Mouse (Mus musculus) hindbrain, postnatal 0 days (tissue): ENCODE data around the gene Sgpl1. TPM values are rescaled to one million over a fixed set of nuclear protein-coding genes. Genes with fewer than 3 reads are reported as not detected.

Experiments
- ATAC-seq: fragments of 200-750 bp; cut with Nextera tagmentation; 2 replicates; pipeline ENCODE4 v1.8.0; 2017; ENCODE audit warnings: mild to moderate bottlenecking, moderate TSS enrichment, moderate library complexity
- DNase-seq: peaks from one replicate; pipeline ENCODE4 v3.0.0-alpha.2; 2015; ENCODE audit warnings: low spot score
- H3K27ac ChIP-seq: fragments of 300-500 bp; sonication (generic); 2 replicates; pipeline ENCODE4 v1.5.1; 2014; ENCODE audit warnings: mild to moderate bottlenecking
- H3K27me3 ChIP-seq: fragments of 300-500 bp; sonication (generic); 2 replicates; pipeline ENCODE4 v1.6.1; 2014; ENCODE audit warnings: low read length, mixed read lengths; ENCODE audit not compliant: insufficient read depth
- H3K36me3 ChIP-seq: fragments of 300-500 bp; sonication (generic); 2 replicates; pipeline ENCODE4 v1.6.1; 2014; ENCODE audit warnings: low read length, mixed read lengths; ENCODE audit not compliant: insufficient read depth
- H3K4me1 ChIP-seq: fragments of 300-500 bp; sonication (generic); 2 replicates; pipeline ENCODE4 v1.6.1; 2014; ENCODE audit warnings: antibody characterized with exemption, low read length, mixed read lengths; ENCODE audit not compliant: insufficient read depth
- H3K4me2 ChIP-seq: fragments of 300-500 bp; sonication (generic); 2 replicates; pipeline ENCODE4 v1.6.1; 2014; ENCODE audit warnings: low read depth, mild to moderate bottlenecking, low read length, moderate library complexity, mixed read lengths
- H3K4me3 ChIP-seq: fragments of 300-500 bp; sonication (generic); 2 replicates; pipeline ENCODE4 v1.5.1; 2014; ENCODE audit warnings: low read length
- H3K9ac ChIP-seq: fragments of 300-500 bp; sonication (generic); replicated peaks from 2 replicates; pipeline ENCODE4 v1.6.1; 2014; ENCODE audit warnings: mild to moderate bottlenecking, low read length, moderate library complexity, mixed read lengths
- H3K9me3 ChIP-seq: fragments of 300-500 bp; sonication (generic); 2 replicates; pipeline ENCODE4 v1.6.1; 2016; ENCODE audit warnings: low read length, mixed read lengths
- CTCF ChIP-seq: IDR thresholded peaks from 2 replicates; pipeline ENCODE4 v1.5.1; 2016; ENCODE audit warnings: antibody characterized with exemption, control low read depth, low read depth
- WGBS: fragments of 180-500 bp; shearing (Covaris S2); extraction: QIAGEN DNeasy Blood & Tissue Kit; methylation state at CpG from one replicate; pipeline ENCODE4 v1.1.7; 2014; 5-methylcytosine and 5-hydroxymethylcytosine counted together
- microRNA-seq, 2 experiments: library from miRNA; unstranded; fragments of <30 nt; microRNA quantifications; one replicate each; pipeline ENCODE4; 2016
- polyA plus RNA-seq: library from polyadenylated mRNA; unstranded; fragments of >200 nt; fragmentation: Nextera tagmentation; extraction: Ambion mirVana; gene quantifications from 2 replicates; pipeline ENCODE4 v1.2.1, GENCODE M21; 2015
- total RNA-seq: library from RNA; depleted of rRNA; stranded (reverse); fragments of >200 nt; gene quantifications from 2 replicates; pipeline ENCODE4 v1.2.3, GENCODE M21; 2014; rRNA removed

The Sgpl1 gene
- total and polyA plus RNA-seq, 2 experiments from 2014 or later: 36.8 to 52.1 TPM

DNA sequence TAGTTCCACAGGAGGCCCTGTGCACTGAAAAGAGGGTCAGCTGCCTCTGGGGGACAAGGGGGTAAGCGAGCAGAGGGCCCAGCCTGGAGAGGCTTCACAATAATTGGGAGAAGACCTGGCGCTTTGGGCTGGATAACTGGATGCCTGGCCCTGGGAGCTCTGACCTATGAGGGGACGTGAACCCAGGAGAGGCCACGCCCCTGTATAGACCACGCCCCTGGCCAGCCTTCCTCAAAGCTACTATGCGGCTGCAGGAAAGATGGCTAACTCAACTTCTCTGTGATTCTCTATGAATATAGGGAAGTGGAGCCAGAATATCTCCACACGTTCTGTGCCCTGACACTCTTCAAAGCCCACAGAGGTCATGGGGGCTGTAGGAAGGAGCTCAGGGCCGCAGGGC, 82.9 kb downstream of the Sgpl1 start:
- DNase-seq: no peak
- no peaks in the 10 kb centered on the region for H3K27me3 ChIP-seq
- no peak overlapping the region for H3K9ac ChIP-seq
- no peak overlapping the region for H3K27ac ChIP-seq
- 26% methylated on average over 8 of the region's 8 CpGs for WGBS
- ATAC-seq: no peak
- no peaks in the 10 kb centered on the region for H3K36me3 ChIP-seq
- H3K9me3 ChIP-seq: no peaks in the 10 kb centered on the region
- H3K4me1 ChIP-seq: 0 out of 2 replicates have a peak, but pooled peaks cover 5% of the 10 kb centered on the region
- TF ChIP-seq CTCF: no peak
- no peak overlapping the region for H3K4me2 ChIP-seq
- no peak overlapping the region for H3K4me3 ChIP-seq

DNA sequence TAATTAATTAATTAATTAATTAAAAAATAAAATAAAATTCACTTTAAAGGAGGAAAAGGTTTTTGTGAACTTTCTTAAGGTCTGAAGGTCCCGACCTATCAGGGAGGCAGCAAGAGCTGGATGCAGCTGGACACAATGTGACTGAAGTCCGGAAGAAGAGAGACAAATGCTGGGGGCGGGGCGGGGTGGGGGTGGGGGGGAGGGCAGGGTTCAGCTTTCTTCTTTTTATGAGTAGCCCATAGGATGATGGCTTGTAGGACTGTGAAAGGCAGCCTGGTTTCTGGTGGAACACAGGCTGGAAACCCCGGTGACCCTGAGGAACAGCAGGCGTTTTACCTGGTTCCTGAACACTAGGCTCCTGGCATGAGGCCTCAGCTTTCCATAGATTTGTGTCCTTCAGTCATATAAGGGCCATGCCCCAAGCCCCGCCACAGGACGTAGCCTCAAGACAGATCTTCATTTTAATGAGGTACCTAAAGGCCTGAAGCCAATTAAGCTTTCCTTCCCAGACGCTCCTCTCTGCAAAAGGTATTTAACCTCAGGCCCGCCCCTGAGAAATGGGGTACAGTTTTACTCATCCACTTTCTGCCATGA, 84.1 kb downstream of the Sgpl1 start:
- H3K9me3 ChIP-seq: no peaks in the 10 kb centered on the region
- ATAC-seq (no peak), DNase-seq (no peak)
- H3K9ac ChIP-seq: no peak overlapping the region
- no peaks in the 10 kb centered on the region for H3K36me3 ChIP-seq
- TF ChIP-seq CTCF: no peak
- no peak overlapping the region for H3K4me3 ChIP-seq
- no peaks in the 10 kb centered on the region for H3K27me3 ChIP-seq
- H3K4me1 ChIP-seq: 0 out of 2 replicates have a peak, but pooled peaks cover 5% of the 10 kb centered on the region
- H3K4me2 ChIP-seq: no peak overlapping the region
- 68% methylated on average over 10 of the region's 10 CpGs for WGBS
- no peak overlapping the region for H3K27ac ChIP-seq

DNA sequence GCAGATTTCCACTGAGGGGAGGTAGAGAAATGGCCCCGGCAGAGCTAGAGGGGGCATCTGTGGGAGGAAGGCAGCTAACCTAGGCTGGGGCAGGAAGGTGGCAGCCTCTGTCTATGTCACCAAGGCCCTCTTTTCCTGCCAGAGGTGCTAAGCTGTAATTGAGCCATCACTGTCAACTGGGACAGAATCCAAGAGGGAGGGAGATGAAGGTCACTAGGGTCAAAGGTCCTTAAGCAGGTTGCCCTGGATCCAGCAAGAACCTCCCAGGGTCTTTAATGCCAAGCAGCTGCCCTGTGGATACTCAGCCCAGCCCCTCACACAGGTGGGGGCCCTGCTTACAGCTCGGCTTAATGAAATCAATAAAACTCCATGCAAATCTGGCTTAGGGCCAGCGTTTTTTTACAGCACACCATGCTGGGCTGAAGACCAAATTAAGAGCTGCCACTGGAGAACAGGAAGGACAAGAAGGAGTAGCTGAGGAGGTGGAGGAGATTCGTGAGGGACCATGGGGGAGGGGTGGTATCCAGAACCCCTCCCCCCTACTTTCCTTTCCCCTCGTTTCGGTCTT, 87.9 kb downstream of the Sgpl1 start:
- Histone ChIP-seq H3K27me3 (no peaks in the 10 kb centered on the region), H3K9ac (no peak overlapping the region), H3K9me3 (peaks cover 6% of the 10 kb centered on the region; the same call in 1 of the 2 replicates), H3K4me3 (no peak overlapping the region), H3K36me3 (no peaks in the 10 kb centered on the region), H3K4me2 (no peak overlapping the region), H3K4me1 (0 out of 2 replicates have a peak, but pooled peaks cover 5% of the 10 kb centered on the region), H3K27ac (no peak overlapping the region)
- peak; percentile 59 for DNase-seq
- ATAC-seq: no peak
- no peak for TF ChIP-seq CTCF
- WGBS: 18% methylated on average over 6 of the region's 6 CpGs

DNA sequence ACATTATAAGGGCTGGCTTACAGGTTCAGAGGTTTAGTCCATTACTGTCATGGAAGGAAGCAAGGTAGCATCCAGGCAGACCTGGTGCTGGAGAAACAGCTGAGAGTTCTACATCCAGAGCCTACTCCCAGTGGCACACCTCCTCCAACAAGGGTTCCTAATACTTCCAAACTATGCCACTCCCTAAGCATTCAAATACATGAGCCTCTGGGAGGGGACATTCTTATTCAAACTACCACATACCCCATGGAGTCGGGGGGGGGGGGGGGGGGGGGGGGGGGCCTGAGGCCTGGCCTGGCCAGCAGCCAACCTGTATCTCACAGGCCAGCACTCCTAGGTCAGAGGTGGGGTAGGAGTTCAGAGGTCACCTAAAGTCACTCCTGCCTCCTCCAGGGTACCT, 88.4 kb downstream of the Sgpl1 start:
- DNase-seq: no peak
- ATAC-seq: no peak
- Histone ChIP-seq H3K9ac (no peak overlapping the region), H3K4me1 (0 out of 2 replicates have a peak, but pooled peaks cover 5% of the 10 kb centered on the region), H3K27ac (no peak overlapping the region), H3K4me3 (no peak overlapping the region), H3K36me3 (no peaks in the 10 kb centered on the region), H3K27me3 (no peaks in the 10 kb centered on the region), H3K9me3 (peaks cover 6% of the 10 kb centered on the region; the same call in 1 of the 2 replicates), H3K4me2 (no peak overlapping the region)
- WGBS: no CpG with 5 or more reads among the region's 1 CpGs
- no peak for TF ChIP-seq CTCF

DNA sequence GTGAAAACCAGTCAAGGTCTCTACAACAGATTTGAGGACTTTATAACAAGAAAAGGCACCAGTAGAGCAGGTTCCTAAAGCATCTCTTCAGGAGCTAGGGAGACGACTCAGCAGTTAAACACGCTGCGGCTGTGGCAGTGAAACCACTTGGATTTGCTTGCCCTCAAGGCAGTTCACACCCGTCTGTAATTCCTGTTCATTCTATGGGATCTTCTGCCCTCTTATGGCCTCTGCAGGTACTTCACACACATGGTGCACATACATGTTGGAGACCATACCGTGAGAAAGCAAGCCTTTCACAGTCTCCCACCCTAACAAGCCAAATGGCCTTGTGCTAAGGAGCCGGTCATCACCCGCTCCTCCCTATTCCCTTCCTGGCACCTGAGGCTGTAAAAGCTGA, 90.8 kb downstream of the Sgpl1 start:
- DNase-seq (no peak), ATAC-seq (no peak)
- Histone ChIP-seq H3K9me3 (peaks cover 6% of the 10 kb centered on the region; the same call in 1 of the 2 replicates), H3K4me1 (0 out of 2 replicates have a peak, but pooled peaks cover 5% of the 10 kb centered on the region), H3K36me3 (no peaks in the 10 kb centered on the region), H3K4me3 (no peak overlapping the region), H3K4me2 (no peak overlapping the region), H3K27ac (no peak overlapping the region), H3K9ac (no peak overlapping the region), H3K27me3 (no peaks in the 10 kb centered on the region)
- TF ChIP-seq CTCF: no peak
- 97% methylated on average over 7 of the region's 7 CpGs for WGBS

DNA sequence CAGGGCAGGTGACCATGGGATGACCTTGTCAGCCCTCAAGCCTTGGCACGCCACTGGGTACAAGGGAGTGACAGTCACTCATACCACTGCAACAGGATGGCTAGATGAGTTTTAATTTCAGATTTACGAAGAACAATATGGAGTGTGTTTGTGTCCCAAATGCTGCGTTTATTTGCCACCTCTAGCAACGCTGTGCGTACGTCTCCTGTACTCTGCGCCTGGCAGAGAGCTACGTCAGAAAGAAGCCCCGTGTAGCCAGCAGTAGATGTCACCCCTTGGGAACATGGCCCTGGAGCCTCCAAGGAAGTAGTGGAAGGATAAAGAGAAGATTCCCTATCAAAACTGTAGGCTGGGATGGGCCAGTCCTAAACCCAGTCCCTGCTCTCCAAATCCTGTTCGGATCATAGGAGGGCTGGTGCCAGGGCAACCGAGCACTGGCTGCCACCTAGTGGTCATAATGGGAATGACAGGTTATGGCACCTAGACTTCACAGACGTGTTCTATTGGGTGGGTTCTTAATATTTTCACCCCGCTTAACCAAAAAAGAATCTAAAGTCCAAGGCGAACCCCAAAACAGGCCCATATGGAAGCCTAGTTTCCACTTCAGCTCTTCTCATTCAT, 95.4 kb downstream of the Sgpl1 start:
- Histone ChIP-seq H3K4me2 (no peak overlapping the region), H3K4me3 (no peak overlapping the region), H3K9ac (no peak overlapping the region), H3K36me3 (no peaks in the 10 kb centered on the region), H3K4me1 (no peaks in the 10 kb centered on the region), H3K27me3 (no peaks in the 10 kb centered on the region), H3K27ac (no peak overlapping the region), H3K9me3 (peaks cover 6% of the 10 kb centered on the region; the same call in 1 of the 2 replicates)
- DNase-seq (peak; percentile 91), ATAC-seq (peak; percentile 76; the same call in 1 of the 2 replicates)
- 58% methylated on average over 14 of the region's 14 CpGs for WGBS
- peak; percentile 97 for TF ChIP-seq CTCF

Small RNA genes within 50 kb of the gene (microRNA-seq; reads per million reads assigned to microRNA genes)
- gene Gm44308: 0 reads per million in 2 experiments

Other genes starting within 250 kb of the Sgpl1 start
- gene Pcbd1, start 58.4 kb downstream of the Sgpl1 start, total RNA-seq: 22.6 and 36.6 TPM in 2 replicates
- gene Pcbd1, start 58.4 kb downstream of the Sgpl1 start, polyA plus RNA-seq: 62.9 and 63.3 TPM in 2 replicates
- gene Tbata, start 24.3 kb upstream of the Sgpl1 start, total RNA-seq: 1.5 and 1.6 TPM in 2 replicates
- 4.8 and 6.2 TPM in 2 replicates for gene Tbata, start 24.3 kb upstream of the Sgpl1 start, polyA plus RNA-seq
- 1.5 and 1.8 TPM in 2 replicates for gene Adamts14, start 125.7 kb upstream of the Sgpl1 start, total RNA-seq
- gene Adamts14, start 125.7 kb upstream of the Sgpl1 start, polyA plus RNA-seq: 0.36 and 0.37 TPM in 2 replicates
- gene Prf1, start 150.1 kb upstream of the Sgpl1 start, total RNA-seq: not detected in 2 replicates
- not detected in 2 replicates for gene Prf1, start 150.1 kb upstream of the Sgpl1 start, polyA plus RNA-seq
- gene Pald1, start 235.8 kb upstream of the Sgpl1 start, total RNA-seq: 34.3 and 36.0 TPM in 2 replicates
- 21.7 TPM in 2 replicates for gene Pald1, start 235.8 kb upstream of the Sgpl1 start, polyA plus RNA-seq